Mouse (Mus musculus): ENCODE results near the gene Gm47841.

GRCm38 (mm10) chr15:101051869-101052268 is 4.7 kb upstream of the Gm47841 start:
- TF ChIP-seq CTCF (IDR thresholded peaks at IDR 0.05) = no peak
- TF ChIP-seq EP300 (IDR thresholded peaks at IDR 0.05; ENCODE audit: insufficient read depth, low read depth, low read length) = no peak
- no peak for TF ChIP-seq POLR2A (IDR thresholded peaks at IDR 0.05; ENCODE audit: insufficient read depth, low read depth, low read length)

Data from heart, adult 2 months (tissue).